Mouse (Mus musculus) hindbrain, embryonic 10.5 days (tissue): ENCODE measurements around the gene 9230102O04Rik. TPM values are rescaled to one million over a fixed set of nuclear protein-coding genes. Genes with fewer than 3 reads are reported as not detected.

Experiments used
- DNase-seq: peaks from one replicate; pipeline ENCODE4 v3.0.0-alpha.2; 2017; ENCODE audit warnings: low spot score
- H3K27ac ChIP-seq: fragments of 300-500 bp; sonication (generic); 2 replicates; pipeline ENCODE4 v1.5.1; 2016; ENCODE audit warnings: mild to moderate bottlenecking, moderate library complexity
- H3K27me3 ChIP-seq: fragments of 300-500 bp; sonication (generic); 2 replicates; pipeline ENCODE4 v1.6.1; 2016; ENCODE audit warnings: mild to moderate bottlenecking; ENCODE audit not compliant: poor library complexity, insufficient read depth, severe bottlenecking
- H3K36me3 ChIP-seq: fragments of 300-500 bp; sonication (generic); 2 replicates; pipeline ENCODE4 v1.6.1; 2016; ENCODE audit warnings: mild to moderate bottlenecking, moderate library complexity
- H3K4me1 ChIP-seq: fragments of 300-500 bp; sonication (generic); replicated peaks from 2 replicates; pipeline ENCODE4 v1.6.1; 2016; ENCODE audit warnings: mild to moderate bottlenecking
- H3K4me3 ChIP-seq: fragments of 300-500 bp; sonication (generic); 2 replicates; pipeline ENCODE4 v1.5.1; 2016; ENCODE audit warnings: mild to moderate bottlenecking, moderate library complexity
- H3K9me3 ChIP-seq: fragments of 300-500 bp; sonication (generic); 2 replicates; pipeline ENCODE4 v1.6.1; 2016; ENCODE audit warnings: mild to moderate bottlenecking, moderate library complexity
- WGBS: fragments of 180-500 bp; shearing (Covaris S2); methylation state at CpG from one replicate; pipeline ENCODE4 v1.1.7; 2016; 5-methylcytosine and 5-hydroxymethylcytosine counted together
- polyA plus RNA-seq: library from polyadenylated mRNA; unstranded; fragments of >200 nt; fragmentation: Nextera tagmentation; extraction: Ambion mirVana; gene quantifications from 2 replicates; pipeline ENCODE4 v1.2.1, GENCODE M21; 2016

The 9230102O04Rik gene
- polyA plus RNA-seq, 1 experiment from 2014 or later = 0.54 TPM

DNA sequence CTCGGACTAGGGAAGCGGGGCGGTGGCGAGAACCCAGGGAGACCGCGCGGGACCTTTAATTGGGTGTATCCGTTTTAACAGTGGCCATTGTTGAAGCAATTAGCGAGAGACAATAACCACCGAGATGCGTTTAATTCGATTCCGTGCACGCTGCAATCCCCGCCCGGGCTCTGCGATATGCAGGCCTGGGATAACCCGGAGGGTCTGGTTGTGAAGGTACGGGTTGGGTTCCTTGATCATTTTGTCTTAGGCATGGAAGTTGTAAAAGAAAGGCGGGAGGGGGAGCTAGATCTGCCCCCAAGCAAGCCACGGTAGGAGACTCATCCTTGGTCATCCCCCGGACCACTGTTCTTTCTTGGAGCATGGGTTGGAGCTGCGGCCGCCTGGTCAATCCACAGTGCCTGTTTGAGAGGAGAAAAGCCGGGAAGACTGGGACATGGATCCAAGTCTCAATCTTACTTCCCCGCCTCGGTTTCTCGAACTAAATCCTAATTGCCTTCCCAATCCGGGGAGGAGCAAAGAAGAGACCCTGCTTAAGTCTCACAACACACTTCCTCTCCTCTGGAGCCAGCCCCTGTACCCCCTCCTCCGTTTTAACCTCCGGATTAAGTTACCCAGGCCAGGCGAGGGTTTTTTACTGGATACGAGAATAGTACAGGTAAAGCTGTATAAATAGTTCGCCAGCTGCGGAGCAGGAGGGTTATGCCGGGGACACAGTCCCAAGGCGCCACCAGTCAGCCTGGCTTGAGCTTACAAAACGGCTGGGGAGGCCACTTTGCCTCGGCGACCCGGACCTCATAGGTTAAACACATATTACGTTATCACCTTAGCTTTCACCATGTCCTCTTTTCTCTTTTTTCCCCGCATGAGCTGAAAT, 6.2 kb downstream of the 9230102O04Rik start:
- Histone ChIP-seq H3K4me3 (peak overlapping the region; percentile 54), H3K36me3 (no peaks in the 10 kb centered on the region), H3K4me1 (peaks cover 57% of the 10 kb centered on the region), H3K27ac (no peak overlapping the region), H3K9me3 (no peaks in the 10 kb centered on the region), H3K27me3 (peaks cover 93% of the 10 kb centered on the region)
- peak; percentile 62 for DNase-seq
- under 1% methylated on average over 43 of the region's 43 CpGs for WGBS

DNA sequence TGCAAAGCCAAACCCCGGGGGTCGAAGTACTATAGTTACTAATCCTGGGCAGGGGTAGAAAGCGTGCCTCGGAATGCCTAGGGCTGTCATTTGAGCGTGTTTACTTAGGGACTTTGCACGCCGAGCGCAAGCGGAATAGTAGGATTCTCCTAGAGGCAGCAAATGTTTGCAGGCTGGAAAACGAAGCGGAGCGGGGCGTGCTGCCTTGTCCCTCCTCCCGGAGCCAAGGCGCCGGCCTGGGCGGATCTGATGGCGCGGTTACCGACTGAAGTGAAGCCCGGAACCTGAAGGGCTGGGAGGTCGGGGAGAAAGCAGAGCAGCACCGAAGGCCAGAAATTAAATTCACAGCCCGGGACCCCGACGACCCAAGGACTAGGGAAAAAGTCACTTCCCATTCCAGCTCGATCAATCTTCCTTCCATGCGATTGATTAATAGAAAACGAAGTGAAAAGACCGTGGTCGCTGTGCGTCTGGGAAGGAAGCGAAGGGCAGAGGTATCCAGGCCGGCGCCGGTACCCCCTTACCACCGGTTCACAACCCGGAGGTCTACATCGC, 6.9 kb downstream of the 9230102O04Rik start:
- 0% methylated on average over 39 of the region's 39 CpGs for WGBS
- Histone ChIP-seq H3K27me3 (peaks cover 93% of the 10 kb centered on the region), H3K36me3 (no peaks in the 10 kb centered on the region), H3K4me3 (peak overlapping the region; percentile 54), H3K4me1 (peaks cover 60% of the 10 kb centered on the region), H3K27ac (peak overlapping the region; percentile 70), H3K9me3 (no peaks in the 10 kb centered on the region)
- peak; percentile 64 for DNase-seq

DNA sequence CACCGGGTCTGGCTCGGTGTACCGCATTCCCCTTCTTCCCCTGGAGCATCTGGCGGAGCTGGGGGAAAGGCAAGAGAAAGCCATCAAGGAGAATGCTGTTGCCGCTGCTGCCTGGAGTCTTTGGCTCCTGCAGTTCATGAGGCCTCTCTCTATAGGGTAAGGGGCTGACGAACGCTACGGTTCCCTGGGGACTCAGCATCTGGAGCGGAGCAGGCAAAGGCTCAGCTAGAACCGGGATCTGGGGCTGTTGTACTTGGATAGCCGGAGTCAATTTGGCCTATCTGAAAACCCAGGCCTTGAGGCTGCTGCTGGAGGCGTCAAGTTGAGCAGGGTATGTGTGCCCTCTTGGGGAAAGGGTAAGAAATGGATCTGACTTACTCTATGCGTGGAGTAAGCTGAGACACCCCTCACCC, 7.7 kb downstream of the 9230102O04Rik start:
- under 1% methylated on average over 13 of the region's 13 CpGs for WGBS
- H3K4me1 ChIP-seq = peaks cover 66% of the 10 kb centered on the region
- peak; percentile 65 for DNase-seq

DNA sequence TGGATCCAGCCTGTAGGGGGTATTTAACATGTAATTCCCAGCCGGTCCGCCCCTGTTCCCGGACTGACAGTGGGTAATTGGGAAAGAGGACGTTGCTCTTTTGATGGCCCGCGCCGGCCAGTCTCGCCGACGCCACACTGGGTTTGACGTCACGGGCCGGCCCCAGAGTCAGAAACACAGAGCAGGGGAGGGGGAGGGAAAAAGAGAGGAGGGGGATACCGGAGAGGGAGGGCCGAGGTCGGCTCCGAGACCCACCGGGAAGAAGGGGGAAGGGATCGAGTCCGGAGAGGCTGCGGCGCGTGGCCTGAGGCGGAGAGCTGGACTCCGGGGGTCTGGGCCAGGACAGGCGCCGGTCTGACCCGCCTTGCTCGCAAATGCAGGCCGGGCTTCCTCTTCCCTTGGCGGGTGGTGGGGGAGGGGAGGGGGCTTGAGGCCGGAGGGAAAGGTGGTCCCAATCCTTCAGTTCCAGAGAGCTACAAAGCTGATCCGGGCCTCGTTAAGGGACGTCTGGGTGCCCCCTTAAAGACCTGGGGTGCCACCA, 8.2 kb downstream of the 9230102O04Rik start, which contains the start of gene 4930412O13Rik:
4930412O13Rik (plus strand) TSS at position 202 of the 541 bp plus-strand sequence.
- Histone ChIP-seq H3K4me1 (peaks cover 66% of the 10 kb centered on the region), H3K4me3 (peak within 1 kb of the TSS; percentile 61), H3K27ac (peak within 1 kb of the TSS; percentile 79), H3K27me3 (peaks cover 93% of the 10 kb centered on the region), H3K9me3 (no peaks in the 10 kb centered on the region), H3K36me3 (no peaks in the 10 kb centered on the region)
- DNase-seq = peak; percentile 71
- 0% methylated on average over 34 of the region's 35 CpGs for WGBS

More for the DNA sequence above, 7.7 kb downstream of the 9230102O04Rik start:
- Histone ChIP-seq H3K9me3 (no peaks in the 10 kb centered on the region), H3K4me3 (peak overlapping the region; percentile 54), H3K27ac (peak overlapping the region; percentile 79), H3K27me3 (peaks cover 93% of the 10 kb centered on the region), H3K36me3 (no peaks in the 10 kb centered on the region)

DNA sequence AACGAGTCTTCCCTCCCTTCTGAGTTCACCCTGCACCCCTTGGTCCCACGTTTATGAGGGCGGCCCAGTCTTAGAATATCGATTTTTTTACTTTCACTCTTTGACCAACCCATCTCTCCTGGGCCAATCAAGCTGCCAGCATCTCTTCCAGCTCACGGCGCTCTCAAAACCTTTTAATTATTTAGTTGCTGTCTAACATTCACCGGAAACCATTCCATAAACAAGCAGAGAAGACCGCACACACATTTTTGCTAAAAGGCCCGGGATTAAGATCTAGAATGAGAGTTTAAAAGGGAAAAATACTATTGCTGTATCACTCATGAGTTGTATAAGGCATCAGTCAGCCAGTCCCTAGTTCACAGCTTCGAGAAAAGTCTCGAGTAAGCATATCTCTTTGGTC, 9.1 kb downstream of the 9230102O04Rik start:
- H3K36me3 ChIP-seq = no peaks in the 10 kb centered on the region
- H3K9me3 ChIP-seq = no peaks in the 10 kb centered on the region
- DNase-seq = no peak
- no peak overlapping the region for H3K27ac ChIP-seq
- H3K4me1 ChIP-seq = peaks cover 66% of the 10 kb centered on the region
- 0 out of 2 replicates have a peak overlapping the region, but pooled peaks have one; percentile 61 for H3K4me3 ChIP-seq
- WGBS = 3% methylated on average over 11 of the region's 11 CpGs
- peaks cover 93% of the 10 kb centered on the region for H3K27me3 ChIP-seq

DNA sequence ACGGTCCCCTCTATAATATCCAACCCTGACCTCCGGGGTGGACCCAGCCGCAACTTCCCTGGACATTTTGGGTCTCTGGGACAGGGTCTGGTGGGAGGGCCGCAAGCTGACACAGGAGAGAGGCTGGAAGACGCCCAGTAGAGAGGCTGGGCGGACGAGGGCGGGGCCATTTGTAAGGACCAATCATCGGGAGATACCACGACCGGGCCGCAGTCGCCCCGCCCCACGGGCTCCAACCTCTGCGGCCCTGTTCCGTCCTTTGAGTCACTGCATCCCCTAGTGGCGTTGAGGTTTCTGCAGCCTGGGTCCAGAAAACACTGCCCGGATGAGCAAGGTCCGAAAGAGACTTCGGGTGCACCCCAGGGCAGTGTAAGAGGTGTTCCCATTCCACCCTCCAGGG, 9.8 kb downstream of the 9230102O04Rik start:
- H3K9me3 ChIP-seq = no peaks in the 10 kb centered on the region
- peak overlapping the region; percentile 61 for H3K4me3 ChIP-seq
- no peak overlapping the region for H3K27ac ChIP-seq
- no peaks in the 10 kb centered on the region for H3K36me3 ChIP-seq
- peaks cover 93% of the 10 kb centered on the region for H3K27me3 ChIP-seq
- peaks cover 71% of the 10 kb centered on the region for H3K4me1 ChIP-seq
- peak; percentile 96 for DNase-seq
- WGBS = under 1% methylated on average over 21 of the region's 21 CpGs

DNA sequence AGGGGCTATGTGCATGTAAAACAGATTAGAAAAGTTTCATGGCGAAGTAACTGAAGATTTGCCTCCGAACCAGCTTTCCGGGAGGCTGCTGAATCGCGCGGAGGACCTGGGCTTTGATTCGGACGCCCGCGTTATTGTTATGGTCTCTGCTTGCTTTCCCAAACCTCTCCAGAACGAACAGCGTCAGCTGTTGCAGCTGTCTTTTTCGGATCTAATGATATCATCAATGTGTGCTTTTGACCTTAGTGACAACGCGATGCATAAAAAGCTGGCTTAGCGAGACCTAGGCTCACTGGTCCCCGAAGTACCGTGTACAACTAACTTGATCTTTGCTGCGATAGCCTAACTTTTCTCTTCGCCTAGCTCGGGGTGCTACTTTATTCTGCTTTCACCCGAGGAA, 10.2 kb downstream of the 9230102O04Rik start:
- no peak for DNase-seq
- under 1% methylated on average over 22 of the region's 22 CpGs for WGBS
- Histone ChIP-seq H3K27me3 (peaks cover 93% of the 10 kb centered on the region), H3K36me3 (no peaks in the 10 kb centered on the region), H3K27ac (no peak overlapping the region), H3K9me3 (no peaks in the 10 kb centered on the region), H3K4me1 (peaks cover 73% of the 10 kb centered on the region), H3K4me3 (peak overlapping the region; percentile 61)

DNA sequence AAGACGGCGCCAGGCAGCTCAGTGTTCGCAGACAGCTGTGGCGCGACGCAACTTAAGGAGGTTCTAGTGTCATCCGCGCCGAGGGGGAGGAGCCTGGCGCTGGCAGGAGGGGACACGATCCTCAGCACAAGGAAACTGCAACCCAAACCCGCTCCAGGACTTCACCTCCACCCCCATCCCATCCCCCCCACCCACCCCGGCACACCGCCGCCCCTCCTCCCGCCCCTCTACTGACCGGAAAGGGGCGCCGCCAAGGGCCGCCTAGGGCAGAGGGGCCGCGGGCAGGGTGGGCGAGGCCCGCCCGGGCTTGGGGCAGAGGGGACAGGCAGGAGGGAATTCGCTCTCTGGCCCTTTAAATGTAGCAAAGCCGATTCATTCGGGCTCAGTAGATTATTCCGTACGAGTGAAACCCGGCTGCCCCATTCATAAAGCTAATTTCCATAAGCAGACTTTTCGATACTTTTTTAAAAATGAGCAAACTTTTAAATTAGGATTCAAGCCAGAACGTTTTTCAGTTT, 10.7 kb downstream of the 9230102O04Rik start:
- Histone ChIP-seq H3K4me3 (peak overlapping the region; percentile 61), H3K27me3 (peaks cover 93% of the 10 kb centered on the region), H3K4me1 (peaks cover 68% of the 10 kb centered on the region), H3K27ac (peak overlapping the region; percentile 40), H3K36me3 (no peaks in the 10 kb centered on the region), H3K9me3 (no peaks in the 10 kb centered on the region)
- WGBS = under 1% methylated on average over 33 of the region's 33 CpGs
- DNase-seq = peak; percentile 78

DNA sequence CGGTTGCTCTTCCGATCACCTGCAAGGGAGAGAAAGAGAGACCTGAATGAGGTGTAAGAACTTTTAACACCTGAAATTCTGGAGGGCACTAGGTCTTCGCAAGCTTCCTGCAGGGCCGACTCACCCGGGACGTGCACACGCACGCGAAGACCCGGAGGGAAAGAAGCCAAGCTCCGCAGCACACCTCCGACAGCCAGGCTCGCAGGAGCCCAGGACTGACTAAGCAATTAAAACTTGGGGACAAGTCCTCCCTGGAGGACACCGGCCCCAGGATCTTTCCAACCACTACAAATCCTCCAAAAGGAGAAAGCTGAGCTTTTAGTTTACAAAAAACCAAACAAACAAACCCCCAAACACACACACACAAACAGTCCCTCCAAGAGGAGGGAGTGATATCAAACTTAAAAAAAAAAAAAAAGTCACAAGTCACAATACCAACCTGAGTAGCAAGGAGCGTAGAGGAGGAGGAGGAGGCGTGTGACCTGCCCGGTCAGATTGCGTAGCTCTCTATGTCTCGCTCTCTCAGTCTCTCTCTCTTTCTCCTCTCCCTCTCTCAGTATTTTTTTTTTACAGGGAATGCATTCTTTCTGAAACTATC, 11.3 kb downstream of the 9230102O04Rik start:
- Histone ChIP-seq H3K27me3 (peaks cover 93% of the 10 kb centered on the region), H3K36me3 (no peaks in the 10 kb centered on the region), H3K9me3 (no peaks in the 10 kb centered on the region), H3K4me3 (peak overlapping the region; percentile 61), H3K27ac (peak overlapping the region; percentile 56), H3K4me1 (peaks cover 63% of the 10 kb centered on the region)
- peak; percentile 40 for DNase-seq
- WGBS = under 1% methylated on average over 19 of the region's 19 CpGs

DNA sequence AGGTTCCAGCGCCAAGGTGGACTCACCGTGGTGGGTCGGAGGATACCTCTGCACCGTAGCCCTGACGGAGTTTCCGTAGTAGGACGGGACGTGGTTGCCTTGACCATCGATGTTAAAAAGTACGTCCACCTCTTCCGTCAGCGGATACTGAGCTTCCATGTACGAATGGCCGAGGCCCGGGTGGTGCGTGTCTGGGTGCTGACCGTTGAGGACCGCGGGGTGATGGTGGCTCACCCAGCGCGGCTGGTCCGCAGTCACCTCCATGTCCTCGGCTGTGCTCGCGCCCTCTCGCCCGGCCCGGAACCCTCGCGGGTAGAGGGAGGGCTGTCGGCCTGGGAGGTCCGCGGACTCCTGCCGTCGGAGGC, 12.0 kb downstream of the 9230102O04Rik start:
- no peaks in the 10 kb centered on the region for H3K36me3 ChIP-seq
- no peak for DNase-seq
- peak overlapping the region; percentile 61 for H3K4me3 ChIP-seq
- peaks cover 93% of the 10 kb centered on the region for H3K27me3 ChIP-seq
- WGBS = under 1% methylated on average over 35 of the region's 35 CpGs
- H3K4me1 ChIP-seq = peaks cover 61% of the 10 kb centered on the region
- H3K9me3 ChIP-seq = no peaks in the 10 kb centered on the region
- H3K27ac ChIP-seq = peak overlapping the region; percentile 54; the same call in 1 of the 2 replicates

DNA sequence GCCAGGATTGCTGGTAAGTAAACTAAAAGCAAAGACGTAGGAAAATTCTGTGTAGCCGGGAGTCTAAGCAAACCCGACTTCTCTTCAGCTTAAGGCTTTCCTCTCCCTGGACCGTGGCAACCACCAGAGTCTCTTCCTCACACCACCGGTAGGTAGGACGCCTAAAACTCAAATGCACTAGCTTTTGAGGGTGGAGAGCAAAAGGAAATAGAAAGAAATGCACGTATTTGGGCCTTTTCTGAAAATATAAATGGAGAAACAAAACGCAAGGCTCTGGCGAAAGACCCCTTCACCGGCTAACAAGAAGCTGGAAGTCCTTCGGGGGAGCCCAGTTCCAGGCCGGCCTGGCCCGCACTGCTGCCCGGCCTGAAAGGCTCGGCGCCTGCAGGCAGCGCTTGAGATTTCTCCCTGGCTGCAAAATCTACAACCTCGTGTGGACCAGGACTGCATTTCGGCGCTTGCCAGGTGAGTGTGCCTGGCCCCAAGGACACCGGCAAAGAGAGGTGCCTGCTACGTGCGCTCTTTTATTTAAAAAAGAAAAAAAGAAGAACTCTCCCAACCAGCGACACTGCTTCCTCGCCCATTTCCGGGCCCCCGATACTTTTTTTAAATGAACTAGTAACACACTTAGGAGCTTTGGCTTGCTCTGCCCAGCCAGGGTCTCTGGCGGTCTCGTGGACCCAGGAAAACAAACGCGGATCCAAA, 12.6 kb downstream of the 9230102O04Rik start:
- H3K4me3 ChIP-seq = peak overlapping the region; percentile 61
- H3K27me3 ChIP-seq = peaks cover 93% of the 10 kb centered on the region
- H3K36me3 ChIP-seq = no peaks in the 10 kb centered on the region
- peak overlapping the region; percentile 54; the same call in 1 of the 2 replicates for H3K27ac ChIP-seq
- WGBS = under 1% methylated on average over 31 of the region's 31 CpGs
- peak; percentile 60 for DNase-seq
- H3K4me1 ChIP-seq = peaks cover 61% of the 10 kb centered on the region
- no peaks in the 10 kb centered on the region for H3K9me3 ChIP-seq
